Mouse (Mus musculus) hindbrain, embryonic 11.5 days (tissue): ENCODE data around the gene Gm42417. TPM values are rescaled to one million over a fixed set of nuclear protein-coding genes. Genes with fewer than 3 reads are reported as not detected.

Experiments
- ATAC-seq: fragments of 200-750 bp; cut with Nextera tagmentation; 2 replicates; pipeline ENCODE4 v1.8.0; 2017; ENCODE audit warnings: mild to moderate bottlenecking, moderate TSS enrichment, moderate library complexity; ENCODE audit not compliant: low FRiP score
- DNase-seq: peaks from one replicate; pipeline ENCODE4 v3.0.0-alpha.2; 2015; ENCODE audit warnings: low spot score
- H3K27ac ChIP-seq: fragments of 300-500 bp; sonication (generic); 2 replicates; pipeline ENCODE4 v1.5.1; 2014; ENCODE audit warnings: mild to moderate bottlenecking, low read depth, low read length
- H3K27me3 ChIP-seq: fragments of 300-500 bp; sonication (generic); 2 replicates; pipeline ENCODE4 v1.6.1; 2014; ENCODE audit warnings: mild to moderate bottlenecking, low read length, moderate library complexity, mixed read lengths; ENCODE audit not compliant: control insufficient read depth, insufficient read depth
- H3K36me3 ChIP-seq: fragments of 300-500 bp; sonication (generic); 2 replicates; pipeline ENCODE4 v1.6.1; 2014; ENCODE audit warnings: mild to moderate bottlenecking, low read length, moderate library complexity, mixed read lengths; ENCODE audit not compliant: control insufficient read depth, insufficient read depth
- H3K4me1 ChIP-seq: fragments of 300-500 bp; sonication (generic); replicated peaks from 2 replicates; pipeline ENCODE4 v1.6.1; 2014; ENCODE audit warnings: low read length, mixed read lengths; ENCODE audit not compliant: control insufficient read depth, insufficient read depth
- H3K4me2 ChIP-seq: fragments of 300-500 bp; sonication (generic); replicated peaks from 2 replicates; pipeline ENCODE4 v1.6.1; 2014; ENCODE audit warnings: mild to moderate bottlenecking, low read depth, low read length
- H3K4me3 ChIP-seq: fragments of 300-500 bp; sonication (generic); 2 replicates; pipeline ENCODE4 v1.5.1; 2014; ENCODE audit warnings: low read depth, low read length
- H3K9ac ChIP-seq: fragments of 300-500 bp; sonication (generic); 2 replicates; pipeline ENCODE4 v1.6.1; 2014; ENCODE audit warnings: low read depth, low read length
- H3K9me3 ChIP-seq: fragments of 300-500 bp; sonication (generic); 2 replicates; pipeline ENCODE4 v1.6.1; 2016; ENCODE audit warnings: low read length; ENCODE audit not compliant: control insufficient read depth
- WGBS: fragments of 180-500 bp; shearing (Covaris S2); extraction: QIAGEN DNeasy Blood & Tissue Kit; methylation state at CpG from one replicate; pipeline ENCODE4 v1.1.7; 2014; 5-methylcytosine and 5-hydroxymethylcytosine counted together
- polyA plus RNA-seq: library from polyadenylated mRNA; unstranded; fragments of >200 nt; fragmentation: Nextera tagmentation; extraction: Ambion mirVana; gene quantifications from 2 replicates; pipeline ENCODE4 v1.2.1, GENCODE M21; 2014

Gm42417 gene
- not detected in 2 replicates for polyA plus RNA-seq

DNA sequence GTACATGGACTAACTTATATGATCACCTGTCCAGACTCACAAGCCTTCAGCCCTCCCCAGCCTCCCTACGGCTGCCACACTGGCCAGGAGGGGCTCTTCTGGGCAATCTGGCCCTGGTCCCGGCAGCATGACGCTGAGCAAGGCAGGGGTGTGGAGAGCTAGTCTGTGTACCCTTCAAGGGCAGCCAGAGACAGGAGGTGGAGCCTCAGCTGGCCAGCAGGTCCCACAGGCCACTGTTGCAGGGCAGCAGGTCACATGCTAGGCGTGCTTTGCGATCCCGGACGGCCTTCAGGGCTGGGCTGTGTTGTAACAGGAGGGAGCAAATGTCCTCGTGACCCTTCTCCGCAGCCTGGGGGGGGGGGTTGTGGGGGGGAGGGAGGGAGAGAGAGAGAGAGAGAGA, at the start of gene Gm42417:
Gm42417 (minus strand) TSS at position 244 of the 400 bp plus-strand sequence.
- Histone ChIP-seq H3K4me2 (no peak within 1 kb of the TSS), H3K27me3 (no peaks in the 10 kb centered on the region), H3K27ac (no peak within 1 kb of the TSS), H3K4me1 (no peaks in the 10 kb centered on the region), H3K9me3 (no peaks in the 10 kb centered on the region), H3K9ac (no peak within 1 kb of the TSS), H3K4me3 (no peak within 1 kb of the TSS), H3K36me3 (no peaks in the 10 kb centered on the region; the same call in 1 of the 2 replicates)
- ATAC-seq: no peak
- WGBS: 45% methylated on average over 9 of the region's 9 CpGs
- DNase-seq: no peak

DNA sequence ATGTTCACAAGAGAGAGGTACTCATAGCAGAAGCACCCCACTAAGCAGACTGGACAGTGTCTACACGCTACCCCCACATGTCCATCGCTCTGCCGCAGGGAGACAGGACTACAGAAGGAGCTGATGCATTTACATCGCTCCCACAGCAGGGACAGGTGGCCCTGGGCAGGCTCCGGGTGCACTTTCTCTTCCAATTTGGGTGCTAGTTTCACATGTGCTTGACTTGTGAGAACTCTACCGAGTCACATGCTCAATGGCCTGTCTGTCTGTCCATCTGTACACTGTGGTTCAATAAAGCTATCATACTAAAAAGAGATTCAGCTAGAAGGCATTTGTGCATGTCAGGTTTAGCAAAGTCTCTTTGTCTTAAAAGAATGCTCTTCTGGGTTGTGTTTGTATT, 48.6 kb upstream of the Gm42417 start:
- 88% methylated on average over 6 of the region's 6 CpGs for WGBS
- DNase-seq (no peak), ATAC-seq (no peak)
- H3K27me3 ChIP-seq: no peaks in the 10 kb centered on the region
- H3K4me1 ChIP-seq: peaks cover 9% of the 10 kb centered on the region
- H3K9ac ChIP-seq: no peak overlapping the region
- H3K4me3 ChIP-seq: no peak overlapping the region
- no peak overlapping the region for H3K27ac ChIP-seq
- no peaks in the 10 kb centered on the region for H3K36me3 ChIP-seq
- H3K9me3 ChIP-seq: no peaks in the 10 kb centered on the region
- no peak overlapping the region for H3K4me2 ChIP-seq

DNA sequence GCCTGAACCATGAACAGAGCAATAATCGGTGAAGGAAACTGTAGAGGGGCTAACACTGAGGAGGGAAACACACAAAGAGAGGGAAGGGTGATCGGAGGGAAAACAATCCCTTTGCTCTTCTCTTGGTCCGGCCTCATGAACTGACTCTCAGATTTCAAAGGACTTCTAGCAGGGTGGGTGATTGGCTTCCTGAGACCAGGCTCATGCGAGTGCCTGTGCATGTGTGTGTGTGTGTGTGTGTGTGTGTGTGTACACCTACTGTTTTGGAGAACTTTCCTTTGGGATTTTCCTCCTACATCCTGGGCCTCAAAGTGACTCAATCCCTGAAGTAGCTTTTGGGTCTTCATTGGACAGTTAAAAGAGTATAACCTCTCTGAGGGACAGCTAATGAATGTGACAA, 47.1 kb upstream of the Gm42417 start:
- Histone ChIP-seq H3K9me3 (no peaks in the 10 kb centered on the region), H3K4me2 (no peak overlapping the region), H3K4me3 (no peak overlapping the region), H3K9ac (no peak overlapping the region), H3K27ac (no peak overlapping the region), H3K36me3 (no peaks in the 10 kb centered on the region), H3K4me1 (peaks cover 9% of the 10 kb centered on the region), H3K27me3 (no peaks in the 10 kb centered on the region)
- ATAC-seq (no peak), DNase-seq (no peak)
- WGBS: 44% methylated on average over 4 of the region's 4 CpGs

DNA sequence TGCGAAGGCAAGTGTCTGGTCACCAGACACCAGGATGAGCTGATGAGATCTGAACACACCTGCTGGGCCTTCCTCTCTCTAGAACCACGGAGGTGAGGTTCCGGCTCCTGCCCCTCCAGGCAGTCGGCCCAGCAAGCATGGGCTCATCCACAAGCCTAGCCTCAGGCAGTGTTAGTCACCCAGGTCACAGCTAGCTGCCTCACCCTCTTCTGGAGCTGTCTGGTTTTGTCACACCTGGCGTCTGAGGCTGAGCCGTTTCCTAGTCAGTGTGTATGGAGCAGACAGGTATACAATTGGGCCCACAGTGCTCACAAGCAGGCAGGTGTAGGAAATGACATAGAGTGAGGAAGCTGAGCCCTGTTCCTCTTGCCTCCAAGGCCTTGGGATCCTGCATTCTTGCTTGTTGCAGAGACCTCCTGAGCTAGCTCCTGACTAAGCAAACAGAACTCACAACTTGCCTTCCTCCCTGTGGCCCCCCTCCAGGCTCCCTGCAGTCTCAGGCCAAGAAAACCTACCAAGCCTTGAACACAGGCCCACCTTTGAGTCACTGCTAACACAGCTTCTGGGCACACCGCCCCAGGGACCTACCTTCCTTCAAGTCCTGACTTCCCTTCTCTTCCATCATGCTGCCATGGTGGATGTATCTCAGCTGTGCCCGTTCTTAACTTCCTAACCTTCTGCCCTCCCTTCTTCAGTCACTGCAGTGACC, 44.3 kb upstream of the Gm42417 start:
- ATAC-seq (no peak), DNase-seq (no peak)
- Histone ChIP-seq H3K36me3 (no peaks in the 10 kb centered on the region), H3K4me1 (peaks cover 12% of the 10 kb centered on the region), H3K9ac (no peak overlapping the region), H3K4me3 (no peak overlapping the region), H3K4me2 (no peak overlapping the region), H3K27ac (no peak overlapping the region), H3K27me3 (no peaks in the 10 kb centered on the region), H3K9me3 (no peaks in the 10 kb centered on the region)
- WGBS: 87% methylated on average over 8 of the region's 8 CpGs

DNA sequence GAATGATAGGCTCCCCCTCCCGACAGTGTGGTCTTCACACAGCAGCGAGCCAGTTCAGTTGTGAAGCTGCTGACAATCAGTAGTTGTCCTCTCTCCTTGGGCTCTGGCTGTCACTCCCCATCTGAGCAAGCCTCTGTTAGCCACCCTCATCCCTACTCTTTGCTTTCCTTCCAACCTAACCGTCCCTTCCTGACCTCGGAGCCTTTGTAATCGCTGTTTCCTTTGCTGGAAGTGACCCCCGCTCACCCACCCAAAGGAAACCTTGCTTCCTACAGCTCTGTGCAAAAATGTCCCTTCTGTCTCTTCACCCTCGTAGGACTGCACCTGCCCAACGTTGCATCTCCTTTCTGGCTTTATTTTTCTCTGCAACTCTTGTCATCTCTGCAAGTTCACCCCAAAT, 43.0 kb upstream of the Gm42417 start:
- Histone ChIP-seq H3K27me3 (no peaks in the 10 kb centered on the region), H3K4me2 (no peak overlapping the region), H3K9ac (no peak overlapping the region), H3K4me3 (no peak overlapping the region), H3K9me3 (no peaks in the 10 kb centered on the region), H3K27ac (no peak overlapping the region), H3K36me3 (no peaks in the 10 kb centered on the region), H3K4me1 (peaks cover 8% of the 10 kb centered on the region)
- 73% methylated on average over 8 of the region's 8 CpGs for WGBS
- no peak for DNase-seq
- no peak for ATAC-seq

DNA sequence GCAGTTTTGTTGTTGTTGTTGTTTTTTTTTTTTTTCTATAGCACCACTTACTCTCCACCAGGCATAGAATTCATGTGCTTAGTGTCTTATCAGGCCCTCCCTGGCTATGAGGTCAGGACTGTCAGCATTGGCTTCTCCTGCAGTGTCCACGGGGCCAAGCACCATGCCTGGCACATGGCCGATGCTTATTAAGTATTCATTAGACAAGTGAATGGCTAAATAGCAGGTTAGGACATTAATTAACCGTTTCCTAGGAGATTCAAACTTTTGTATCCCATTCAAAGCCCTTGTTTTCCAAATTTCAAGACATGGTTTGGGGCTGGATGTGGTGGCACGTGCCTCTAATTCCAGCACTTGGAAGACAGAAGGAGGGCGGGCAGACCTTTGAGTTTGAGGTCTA, 42.0 kb upstream of the Gm42417 start:
- no peaks in the 10 kb centered on the region for H3K9me3 ChIP-seq
- DNase-seq: no peak
- no peaks in the 10 kb centered on the region for H3K36me3 ChIP-seq
- H3K9ac ChIP-seq: no peak overlapping the region
- no peak overlapping the region for H3K4me2 ChIP-seq
- H3K27me3 ChIP-seq: no peaks in the 10 kb centered on the region
- H3K27ac ChIP-seq: peak overlapping the region; percentile 78; the same call in 1 of the 2 replicates
- peaks cover 8% of the 10 kb centered on the region for H3K4me1 ChIP-seq
- WGBS: 66% methylated on average over 5 of the region's 5 CpGs
- H3K4me3 ChIP-seq: no peak overlapping the region
- no peak for ATAC-seq

DNA sequence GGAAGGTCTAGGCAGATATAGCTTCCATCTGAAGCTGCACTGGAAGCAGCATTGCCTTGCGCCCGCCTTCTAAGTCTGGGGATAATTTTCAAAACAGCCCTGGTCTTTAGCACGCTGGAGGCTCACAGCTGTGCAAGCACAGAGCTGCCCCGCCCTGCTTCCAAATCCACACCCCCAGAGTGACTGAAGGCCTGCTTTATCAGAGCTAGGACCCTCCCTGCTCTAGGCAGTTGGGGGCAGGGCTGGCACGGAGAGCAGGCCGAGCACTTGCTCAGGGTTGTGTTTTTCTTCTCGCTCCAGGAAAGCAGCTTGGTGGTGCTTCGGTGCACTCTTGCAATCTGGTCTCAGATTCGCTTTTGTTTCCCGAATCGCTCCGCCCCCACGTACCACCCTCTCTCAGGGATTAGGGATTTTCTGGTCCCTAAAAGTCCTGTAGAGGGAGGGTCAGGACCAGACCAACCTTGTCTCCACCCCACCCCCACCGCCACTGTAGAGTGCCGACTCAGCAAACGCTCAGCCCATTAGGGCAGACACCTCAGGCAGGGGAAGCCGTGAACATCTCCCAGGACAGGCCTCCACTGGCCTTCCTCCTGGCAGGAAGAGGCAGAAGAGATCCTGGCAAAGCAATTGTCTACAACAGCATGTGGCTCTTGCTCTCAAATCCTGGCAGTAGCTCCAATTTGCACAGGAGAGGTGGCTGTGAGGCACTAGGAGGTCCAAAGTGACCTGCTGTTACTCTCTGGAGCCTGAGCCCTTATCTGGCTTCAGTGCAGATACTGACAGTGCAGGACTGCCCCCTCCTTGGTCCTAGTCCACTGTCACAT, 41.4 kb upstream of the Gm42417 start:
- H3K27me3 ChIP-seq: no peaks in the 10 kb centered on the region
- peak overlapping the region; percentile 50 for H3K9ac ChIP-seq

DNA sequence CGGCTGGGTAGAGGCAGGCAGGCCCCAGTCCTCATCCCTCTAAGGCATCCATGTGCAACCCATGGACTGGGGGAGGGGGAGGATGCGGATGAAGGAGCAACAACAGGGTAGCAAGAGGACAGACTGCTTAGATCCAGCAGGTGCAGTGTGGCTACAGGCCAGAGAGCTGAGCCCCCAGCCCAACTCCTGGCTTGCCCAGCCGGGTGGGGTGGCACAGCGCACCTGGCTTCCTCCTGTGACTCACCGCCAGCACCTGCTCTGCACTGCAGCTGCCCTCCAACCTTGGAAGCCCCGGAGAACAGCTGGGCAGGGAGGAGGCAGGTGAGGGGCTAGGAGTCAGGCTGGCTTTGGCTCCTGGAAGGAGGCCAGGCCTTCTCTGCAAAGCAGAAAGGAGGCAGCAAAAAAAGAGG, 40.8 kb upstream of the Gm42417 start:
- H3K4me1 ChIP-seq: peaks cover 8% of the 10 kb centered on the region
- WGBS: 27% methylated on average over 6 of the region's 6 CpGs
- no peak overlapping the region for H3K4me3 ChIP-seq

More for the DNA sequence above, 41.4 kb upstream of the Gm42417 start:
- ATAC-seq (peak; percentile 85), DNase-seq (peak; percentile 70)
- Histone ChIP-seq H3K36me3 (no peaks in the 10 kb centered on the region), H3K9me3 (no peaks in the 10 kb centered on the region), H3K4me3 (no peak overlapping the region), H3K4me2 (peak overlapping the region; percentile 32), H3K4me1 (peaks cover 8% of the 10 kb centered on the region), H3K27ac (peak overlapping the region; percentile 78)
- WGBS: 2% methylated on average over 17 of the region's 17 CpGs

More for the DNA sequence above, 40.8 kb upstream of the Gm42417 start:
- Histone ChIP-seq H3K9me3 (no peaks in the 10 kb centered on the region), H3K27me3 (no peaks in the 10 kb centered on the region), H3K9ac (peak overlapping the region; percentile 50), H3K4me2 (peak overlapping the region; percentile 32), H3K27ac (peak overlapping the region; percentile 78), H3K36me3 (no peaks in the 10 kb centered on the region)
- ATAC-seq (peak; percentile 61), DNase-seq (peak; percentile 35)
